Mouse (Mus musculus) CH12.LX (cell line): Measurements from ENCODE around the gene Baat. TPM values are rescaled to one million over a fixed set of nuclear protein-coding genes. Genes with fewer than 3 reads are reported as not detected.
"Not testable (repeated sequence)": the region's sequence is repeated elsewhere in the genome, so short reads cannot be mapped to it uniquely, and the experiment has no call there.

Experiments used
- DNase-seq: peaks from one replicate; pipeline ENCODE4 v3.0.0-alpha.2; 2013; ENCODE audit errors: extremely low read depth
- H3K27ac ChIP-seq: 2 replicates; pipeline ENCODE4 v1.5.1; 2012; ENCODE audit warnings: low read depth, mild to moderate bottlenecking, control low read depth, moderate library complexity; ENCODE audit not compliant: insufficient read depth
- H3K27me3 ChIP-seq: replicated peaks from 2 replicates; pipeline ENCODE3; 2012; ENCODE audit warnings: inconsistent platforms
- H3K36me3 ChIP-seq, 2 experiments: replicated peaks in 1 of 2; 2 replicates each; pipeline versions ENCODE3 to v1.6.1; 2012; ENCODE audit warnings: inconsistent platforms in 1 of 2, low read length in 1 of 2, mild to moderate bottlenecking in 1 of 2, mixed read lengths in 1 of 2, moderate library complexity in 1 of 2; ENCODE audit not compliant: control insufficient read depth in 1 of 2, insufficient read depth in 1 of 2
- H3K4me1 ChIP-seq, 2 experiments: 2 replicates each; pipeline ENCODE4 v1.6.1; 2012; ENCODE audit warnings: inconsistent platforms in 1 of 2, moderate library complexity in 1 of 2; ENCODE audit not compliant: insufficient read depth in 2 of 2, control insufficient read depth in 1 of 2
- H3K4me2 ChIP-seq: 2 replicates; pipeline ENCODE4 v1.6.1; 2012; ENCODE audit warnings: low read depth, mild to moderate bottlenecking, control low read depth; ENCODE audit not compliant: poor library complexity, insufficient read depth, severe bottlenecking
- H3K4me3 ChIP-seq, 3 experiments: fragments of 150-350 bp in 1 of 3; sonication (generic) in 1 of 3; replicated peaks in 1 of 3; 2 replicates each; pipeline versions ENCODE3 to v1.5.1; 2011 to 2012; ENCODE audit warnings: low read depth in 2 of 3, low read length in 2 of 3, mild to moderate bottlenecking in 2 of 3, moderate library complexity in 2 of 3, control low read depth in 1 of 3, improper control_type of control experiment in 1 of 3, inconsistent platforms in 1 of 3, mixed read lengths in 1 of 3; ENCODE audit not compliant: poor library complexity in 1 of 3
- H3K79me2 ChIP-seq: replicated peaks from 2 replicates; pipeline ENCODE4 v1.6.1; 2012; ENCODE audit warnings: mild to moderate bottlenecking, moderate library complexity; ENCODE audit not compliant: control insufficient read depth, poor library complexity, insufficient read depth, severe bottlenecking; ENCODE audit errors: extremely low read depth
- H3K9ac ChIP-seq: 2 replicates; pipeline ENCODE4 v1.6.1; 2012; ENCODE audit warnings: low read depth, mild to moderate bottlenecking, control low read depth, moderate library complexity; ENCODE audit not compliant: insufficient read depth
- H3K9me3 ChIP-seq: replicated peaks from 2 replicates; pipeline ENCODE3; 2012; ENCODE audit warnings: low read length, inconsistent platforms, mixed read lengths
- E2F4 ChIP-seq: IDR thresholded peaks from 2 replicates; pipeline ENCODE4 v1.6.1; 2011; ENCODE audit warnings: low read depth, low read length, improper control_type of control experiment; ENCODE audit not compliant: insufficient replicate concordance
- GABPA ChIP-seq: IDR thresholded peaks from 2 replicates; pipeline ENCODE4 v1.6.1; 2012; ENCODE audit warnings: low read depth, low read length, improper control_type of control experiment, inconsistent platforms; ENCODE audit not compliant: insufficient replicate concordance
- MAFK ChIP-seq: IDR thresholded peaks from 2 replicates; pipeline ENCODE4 v1.6.1; 2011; ENCODE audit warnings: low read length, improper control_type of control experiment; ENCODE audit not compliant: insufficient replicate concordance
- MEF2A ChIP-seq: IDR thresholded peaks from 2 replicates; pipeline ENCODE4 v1.6.1; 2014; ENCODE audit warnings: low read depth, mild to moderate bottlenecking, inconsistent platforms, low read length, improper control_type of control experiment, borderline replicate concordance
- MXI1 ChIP-seq: IDR thresholded peaks from 2 replicates; pipeline ENCODE4 v1.6.1; 2011; ENCODE audit warnings: mild to moderate bottlenecking, low read depth, low read length, improper control_type of control experiment
- NELFE ChIP-seq: IDR thresholded peaks from 2 replicates; pipeline ENCODE4 v1.6.1; 2011; ENCODE audit warnings: low read depth, low read length, improper control_type of control experiment
- PAX5 ChIP-seq: IDR thresholded peaks from 2 replicates; pipeline ENCODE4 v1.6.1; 2012; ENCODE audit warnings: low read length, inconsistent platforms, mixed read lengths
- SMC3 ChIP-seq: IDR thresholded peaks from 2 replicates; pipeline ENCODE4 v1.6.1; 2011; ENCODE audit warnings: low read depth, low read length, improper control_type of control experiment
- ZMIZ1 ChIP-seq: IDR thresholded peaks from 2 replicates; pipeline ENCODE4 v1.6.1; 2012; ENCODE audit warnings: low read depth, mild to moderate bottlenecking, inconsistent platforms, low read length, improper control_type of control experiment
- ZNF384 ChIP-seq: IDR thresholded peaks from 2 replicates; pipeline ENCODE4 v1.6.1; 2012; ENCODE audit warnings: low read depth, low read length, improper control_type of control experiment, inconsistent platforms
- dilution Hi-C: fragments of 300-500 bp; cut with MboI; formaldehyde crosslinking; loops from 2 replicates; pipeline ENCODE4 v1.14.3; 2020; ENCODE audit warnings: low sequenced_read_pairs; ENCODE audit not compliant: extremely low pct_unique_long_range_greater_than_20kb, extremely low pct_ligation_motif_present
- in situ Hi-C: fragments of 300-500 bp; cut with MboI; formaldehyde crosslinking; loops from 3 replicates; pipeline ENCODE4 v1.14.3; 2019; ENCODE audit warnings: low sequenced_read_pairs, low pct_ligation_motif_present, low pct_unique_long_range_greater_than_20kb, mixed read lengths
- polyA plus RNA-seq: library from polyadenylated mRNA; unstranded; fragments of >175 nt; gene quantifications from 2 replicates; pipeline ENCODE4 v1.2.1, GENCODE M21; 2012; ENCODE audit warnings: low read depth; ENCODE audit not compliant: insufficient read length
- total RNA-seq, 2 experiments: library from RNA; depleted of rRNA; stranded (reverse); fragments of 300-350 nt in 1 of 2; fragments of >200 nt in 1 of 2; gene quantifications; 2 replicates each; pipeline ENCODE4 v1.2.3; 2012 to 2014

Baat gene
- total and polyA plus RNA-seq, 3 experiments = 0.04 to 0.19 TPM; not detected in 1

DNA sequence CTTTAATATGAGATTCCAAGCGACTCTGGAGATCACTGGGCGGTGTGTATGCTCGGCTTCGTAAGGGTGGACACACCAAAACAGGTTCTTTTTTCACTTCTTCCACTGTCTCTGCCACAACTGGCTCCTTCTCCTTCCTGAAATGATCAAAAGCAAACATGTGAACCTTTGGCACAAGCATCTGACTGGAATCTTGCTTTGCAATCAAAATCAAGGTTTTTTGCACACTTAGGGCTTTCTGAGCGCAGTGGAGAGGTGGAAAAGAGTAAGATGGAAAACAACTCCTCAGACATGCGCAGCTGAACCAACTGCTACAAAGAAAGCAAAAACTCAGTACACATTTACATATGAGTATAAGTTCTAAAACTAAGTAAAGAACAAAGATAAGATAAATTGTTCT, 8.1 kb upstream of the Baat start:
- H3K79me2 ChIP-seq = peaks cover 38% of the 10 kb centered on the region
- TF ChIP-seq SMC3 (no peak), MXI1 (no peak), E2F4 (no peak), PAX5 (no peak), ZNF384 (no peak), GABPA (no peak), NELFE (no peak)
- TF ChIP-seq, all 38 proteins: peak for 0
- no peak for DNase-seq
- H3K9ac ChIP-seq = no peak overlapping the region
- no peak overlapping the region for H3K4me2 ChIP-seq
- H3K4me3 ChIP-seq = no peak overlapping the region
- H3K27me3 ChIP-seq = no peaks in the 10 kb centered on the region
- dilution Hi-C loops (no loop called here), in situ Hi-C loops (no loop called here)
- peaks cover 17 to 57% of the 10 kb centered on the region in 2 experiments for H3K36me3 ChIP-seq
- peaks cover 0 to 17% of the 10 kb centered on the region in 2 experiments; a peak in 2 of 4 replicates for H3K4me1 ChIP-seq
- H3K27ac ChIP-seq = no peak overlapping the region
- H3K9me3 ChIP-seq = no peaks in the 10 kb centered on the region

DNA sequence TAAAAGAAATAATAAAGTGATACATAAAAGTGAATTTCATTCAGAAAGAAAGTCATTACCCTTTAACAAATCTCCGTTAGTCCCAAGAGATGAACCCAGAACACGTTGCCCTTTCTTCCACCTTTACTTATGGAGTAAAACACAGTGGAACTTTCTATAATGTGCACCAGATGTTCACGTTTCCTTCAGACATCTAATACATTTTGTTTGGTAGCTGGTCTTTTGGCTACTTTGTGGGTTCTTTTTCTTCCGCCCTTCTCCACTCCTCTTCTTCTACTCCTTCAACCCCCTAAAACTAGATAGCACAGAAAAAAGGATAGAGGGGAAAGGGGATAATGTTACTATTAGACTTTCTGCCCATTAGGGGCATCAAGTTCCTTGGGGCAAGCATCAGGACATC, 6.3 kb upstream of the Baat start:
- H3K4me2 ChIP-seq = no peak overlapping the region
- peaks cover 17 to 47% of the 10 kb centered on the region in 2 experiments for H3K36me3 ChIP-seq
- H3K4me3 ChIP-seq = no peak overlapping the region
- in situ Hi-C loops (no loop called here), dilution Hi-C loops (no loop called here)
- H3K27ac ChIP-seq = no peak overlapping the region
- no peaks in the 10 kb centered on the region for H3K9me3 ChIP-seq
- no peak overlapping the region for H3K9ac ChIP-seq
- DNase-seq = no peak
- H3K4me1 ChIP-seq = peaks cover 0 to 8% of the 10 kb centered on the region in 2 experiments; a peak in 2 of 4 replicates
- TF ChIP-seq ZMIZ1 = no peak
- no peak for TF ChIP-seq ZNF384
- no peak for TF ChIP-seq MEF2A
- no peak for TF ChIP-seq MAFK
- TF ChIP-seq, all 38 proteins: peak for 0
- H3K79me2 ChIP-seq = peaks cover 23% of the 10 kb centered on the region
- H3K27me3 ChIP-seq = no peaks in the 10 kb centered on the region

DNA sequence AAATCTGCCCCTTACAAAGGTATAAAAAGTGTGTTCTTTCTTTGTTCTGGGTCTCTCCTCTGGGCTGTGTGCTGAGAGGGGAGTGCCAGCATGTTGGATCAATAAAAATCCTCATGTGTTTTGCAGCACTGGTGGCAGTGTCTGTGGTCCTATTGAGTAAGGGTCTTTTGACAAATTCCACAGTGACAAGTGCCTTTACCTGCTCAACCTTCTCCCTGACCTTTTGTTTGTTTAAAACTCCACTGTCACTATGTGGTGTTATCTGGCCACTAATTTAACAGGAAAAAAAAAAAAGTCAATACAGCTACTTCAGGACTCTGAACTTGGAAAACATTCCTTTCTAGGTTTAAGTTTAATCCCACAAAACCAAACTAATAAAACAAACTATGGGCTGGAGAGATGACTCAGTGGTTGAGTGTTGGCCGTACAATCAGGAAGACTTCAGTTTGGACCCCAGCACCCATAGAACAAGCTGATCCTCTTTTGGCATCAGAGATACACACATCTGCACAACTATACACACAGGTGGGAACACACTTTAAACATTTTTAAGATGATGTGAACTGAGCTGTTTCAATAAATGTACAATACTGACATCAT, 4.0 kb upstream of the Baat start:
- H3K4me3 ChIP-seq, H3K4me2 ChIP-seq, DNase-seq, in situ Hi-C loops, dilution Hi-C loops, H3K79me2 ChIP-seq, H3K9me3 ChIP-seq, H3K4me1 ChIP-seq, H3K27ac ChIP-seq, H3K27me3 ChIP-seq, H3K9ac ChIP-seq: not testable (repeated sequence)
- H3K36me3 ChIP-seq = peaks cover 14 to 37% of the 10 kb centered on the region in 2 experiments
